Mouse (Mus musculus): ENCODE measurements around the gene Olfr465-ps1. TPM values are rescaled to one million over a fixed set of nuclear protein-coding genes. Genes with fewer than 3 reads are reported as not detected.

Gene Olfr465-ps1
- polyA plus RNA-seq, 1 experiment from 2014 or later, result not detected

DNA sequence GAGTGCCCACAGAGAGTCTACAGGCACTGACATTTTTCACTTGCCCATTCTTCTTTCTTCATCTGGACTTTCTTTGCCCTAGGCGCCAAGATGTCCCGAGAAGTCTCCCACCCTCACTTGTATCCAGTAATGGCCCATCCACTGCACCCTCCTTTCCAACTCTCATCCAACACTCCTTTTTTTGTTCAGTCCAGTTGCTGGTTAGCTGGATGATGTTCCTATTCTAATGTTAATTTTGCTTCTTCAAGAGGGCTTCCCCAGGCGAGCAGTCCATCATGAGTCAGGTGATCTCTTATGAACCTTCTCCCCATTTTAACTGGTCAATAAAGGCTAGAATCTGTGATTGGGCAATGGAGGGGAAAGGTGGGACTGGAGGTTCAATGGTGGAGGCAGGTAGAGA is 36.2 kb downstream of the Olfr465-ps1 start:
- DNase-seq (ENCODE audit: low spot score), result no peak
- no peak for ATAC-seq
- no peak overlapping the region for H3K4me2 ChIP-seq (replicated peaks; ENCODE audit: low read depth, low read length)
- H3K27ac ChIP-seq (ENCODE audit: low read length), result no peak overlapping the region
- 67% methylated on average over 3 of the region's 3 CpGs for WGBS
- no peak overlapping the region for H3K4me3 ChIP-seq (ENCODE audit: low read depth, low read length)
- no peaks in the 10 kb centered on the region for H3K4me1 ChIP-seq (ENCODE audit: insufficient read depth, low read depth, low read length)
- H3K36me3 ChIP-seq (ENCODE audit: insufficient read depth, low read length), result no peaks in the 10 kb centered on the region
- H3K9ac ChIP-seq (replicated peaks; ENCODE audit: low read depth), result no peak overlapping the region
- no peaks in the 10 kb centered on the region for H3K9me3 ChIP-seq (ENCODE audit: low read length)
- TF ChIP-seq EP300 (IDR thresholded peaks at IDR 0.05), result no peak
- TF ChIP-seq CTCF (IDR thresholded peaks at IDR 0.05), result no peak
- no peaks in the 10 kb centered on the region for H3K27me3 ChIP-seq (replicated peaks; ENCODE audit: insufficient read depth, low read length)

DNA sequence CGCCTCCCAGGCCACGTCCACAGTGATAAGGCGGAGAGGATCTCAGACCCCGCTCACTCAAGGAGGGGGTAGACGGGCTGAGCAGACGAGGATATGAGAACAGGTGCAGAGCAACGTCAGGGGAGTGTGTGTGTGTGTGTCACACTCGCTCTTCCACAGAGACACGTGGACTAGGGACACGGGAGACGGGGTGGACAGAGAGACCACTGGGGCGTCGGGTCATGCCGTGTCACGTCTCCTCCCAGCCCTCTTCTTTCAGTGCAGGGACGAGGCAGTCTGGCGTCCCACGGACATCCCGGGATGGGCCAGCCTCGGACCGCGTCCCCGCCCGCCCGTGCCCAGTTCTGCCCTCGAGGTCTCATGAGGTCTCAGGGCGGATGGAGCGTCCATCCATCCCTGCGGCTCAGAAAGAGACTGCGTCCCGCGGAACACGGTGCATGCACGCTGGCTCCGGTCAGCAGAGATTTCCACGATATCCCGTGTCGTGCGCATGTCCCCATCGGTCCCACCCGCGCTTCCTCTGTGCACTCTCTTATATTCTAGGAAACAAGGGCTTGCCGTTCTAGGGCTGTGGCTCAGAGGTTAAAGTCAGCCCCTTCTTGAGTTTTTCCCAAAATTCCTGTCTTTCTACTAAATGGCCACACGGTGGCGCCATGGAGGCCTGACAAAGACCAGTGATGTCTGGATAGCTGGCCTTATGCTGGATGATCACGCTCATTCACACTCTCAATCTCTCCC is 38.0 kb downstream of the Olfr465-ps1 start:
- ATAC-seq, result no peak
- Histone ChIP-seq H3K4me2 (replicated peaks; ENCODE audit: low read depth, low read length) (no peak overlapping the region), H3K9me3 (ENCODE audit: low read length) (no peaks in the 10 kb centered on the region), H3K36me3 (ENCODE audit: insufficient read depth, low read length) (no peaks in the 10 kb centered on the region), H3K4me1 (ENCODE audit: insufficient read depth, low read depth, low read length) (no peaks in the 10 kb centered on the region), H3K4me3 (ENCODE audit: low read depth, low read length) (no peak overlapping the region), H3K27ac (ENCODE audit: low read length) (no peak overlapping the region), H3K27me3 (replicated peaks; ENCODE audit: insufficient read depth, low read length) (no peaks in the 10 kb centered on the region), H3K9ac (replicated peaks; ENCODE audit: low read depth) (no peak overlapping the region)
- 21% methylated on average over 36 of the region's 46 CpGs for WGBS
- DNase-seq (ENCODE audit: low spot score), result peak; percentile 33
- TF ChIP-seq CTCF (IDR thresholded peaks at IDR 0.05), result peak; percentile 62
- no peak for TF ChIP-seq EP300 (IDR thresholded peaks at IDR 0.05)

DNA sequence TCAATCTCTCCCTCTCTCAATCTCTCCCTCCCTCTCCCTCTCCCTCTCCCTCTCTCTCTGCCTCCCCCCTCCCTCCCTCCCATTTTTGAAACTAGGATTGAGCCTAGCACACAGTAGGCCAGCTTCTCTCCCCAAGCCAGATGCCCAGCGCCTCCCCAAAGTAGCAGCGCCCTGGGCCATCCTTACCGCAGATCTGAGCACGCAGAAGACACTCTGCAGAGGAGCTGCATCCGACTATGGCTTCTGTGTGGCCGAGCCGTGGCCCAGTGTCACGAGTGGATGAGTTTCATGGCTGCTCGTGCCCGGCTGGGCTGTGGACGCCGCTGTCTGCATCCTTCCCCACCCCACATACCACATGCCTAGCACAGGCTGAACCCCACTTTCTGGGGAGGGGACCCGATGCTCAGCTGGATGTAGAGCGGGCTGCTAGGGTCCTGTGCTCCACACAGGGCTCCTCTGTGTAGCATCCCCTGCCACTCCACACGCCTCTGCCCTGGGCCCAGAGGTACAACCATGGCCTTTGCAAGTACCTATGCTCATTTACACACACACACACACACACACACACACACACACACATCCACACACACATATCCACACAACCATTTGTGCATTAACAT is 38.7 kb downstream of the Olfr465-ps1 start:
- Histone ChIP-seq H3K36me3 (ENCODE audit: insufficient read depth, low read length) (no peaks in the 10 kb centered on the region), H3K27ac (ENCODE audit: low read length) (no peak overlapping the region), H3K9me3 (ENCODE audit: low read length) (no peaks in the 10 kb centered on the region), H3K4me3 (ENCODE audit: low read depth, low read length) (no peak overlapping the region), H3K27me3 (replicated peaks; ENCODE audit: insufficient read depth, low read length) (no peaks in the 10 kb centered on the region), H3K4me1 (ENCODE audit: insufficient read depth, low read depth, low read length) (no peaks in the 10 kb centered on the region), H3K9ac (replicated peaks; ENCODE audit: low read depth) (no peak overlapping the region), H3K4me2 (replicated peaks; ENCODE audit: low read depth, low read length) (no peak overlapping the region)
- TF ChIP-seq EP300 (IDR thresholded peaks at IDR 0.05), result no peak
- no peak for TF ChIP-seq CTCF (IDR thresholded peaks at IDR 0.05)
- ATAC-seq (no peak), DNase-seq (ENCODE audit: low spot score) (no peak)
- 51% methylated on average over 15 of the region's 15 CpGs for WGBS

Other genes starting within 250 kb of the Olfr465-ps1 start
- gene Cntnap3, start 234.1 kb upstream of the Olfr465-ps1 start, polyA plus RNA-seq (2015; fragmentation: Nextera tagmentation; extraction: Ambion mirVana), result not detected in 2 replicates
- not detected in 2 replicates for gene Spata31, start 220.7 kb upstream of the Olfr465-ps1 start, polyA plus RNA-seq (2015; fragmentation: Nextera tagmentation; extraction: Ambion mirVana)
- gene Spata31d1c, start 105.0 kb upstream of the Olfr465-ps1 start, polyA plus RNA-seq (2015; fragmentation: Nextera tagmentation; extraction: Ambion mirVana), result not detected in 2 replicates
- gene Prss47, start 85.3 kb upstream of the Olfr465-ps1 start, polyA plus RNA-seq (2015; fragmentation: Nextera tagmentation; extraction: Ambion mirVana), result not detected in 2 replicates
- gene Mfsd14b, start 25.1 kb upstream of the Olfr465-ps1 start, polyA plus RNA-seq (2015; fragmentation: Nextera tagmentation; extraction: Ambion mirVana), result 46.1 and 52.2 TPM in 2 replicates
- not detected in 2 replicates for gene Olfr466, start 12.2 kb downstream of the Olfr465-ps1 start, polyA plus RNA-seq (2015; fragmentation: Nextera tagmentation; extraction: Ambion mirVana)
- gene Nlrp4f, start 67.9 kb downstream of the Olfr465-ps1 start, polyA plus RNA-seq (2015; fragmentation: Nextera tagmentation; extraction: Ambion mirVana), result not detected in 2 replicates
- gene Gm10775, start 121.5 kb downstream of the Olfr465-ps1 start, polyA plus RNA-seq (2015; fragmentation: Nextera tagmentation; extraction: Ambion mirVana), result not detected in 2 replicates
- 7.0 and 7.7 TPM in 2 replicates for gene Zfp369, start 140.7 kb downstream of the Olfr465-ps1 start, polyA plus RNA-seq (2015; fragmentation: Nextera tagmentation; extraction: Ambion mirVana)

All from lung, postnatal 0 days (tissue).